Mouse (Mus musculus) gastrocnemius, postnatal 14 days (tissue): ENCODE results near the gene Aplp1. TPM values are rescaled to one million over a fixed set of nuclear protein-coding genes. Genes with fewer than 3 reads are reported as not detected.

Experiments
- DNase-seq: peaks from one replicate; pipeline ENCODE4 v3.0.0; 2021; ENCODE audit warnings: mixed read lengths
- intact Hi-C: fragments of 180-260 bp; cut with DNase I; formaldehyde crosslinking; loops from one replicate; pipeline ENCODE4 v1.15.1; 2025; ENCODE audit warnings: low total_unique reads
- total RNA-seq, 2 experiments: library from RNA; stranded (reverse); gene quantifications; 2 replicates each; pipeline ENCODE4 v1.2.3; 2021

Gene Aplp1
- total RNA-seq, 2 experiments from 2014 or later: 1.9 to 2.3 TPM

GRCm38 (mm10) chr7:30419561-30420499, 25.5 kb downstream of the Aplp1 start, which contains the start of gene Hcst:
TSS of gene Hcst (minus strand) at chr7:30419854.
- intact Hi-C loops: no loop called here
- no peak for DNase-seq

- intact Hi-C loops: no loop called here
- no peak for DNase-seq
Observed at GRCm38 (mm10) chr7:30417856-30418255, 27.5 kb downstream of the Aplp1 start.

GRCm38 (mm10) chr7:30413596-30413995, 31.7 kb downstream of the Aplp1 start, which contains the start of gene Tyrobp:
TSS of gene Tyrobp (plus strand) at chr7:30413760.
- DNase-seq: no peak
- intact Hi-C loops: no loop called here

GRCm38 (mm10) chr7:30412735-30413147, 32.6 kb downstream of the Aplp1 start:
- DNase-seq: no peak
- intact Hi-C loops: no loop called here

- intact Hi-C loops: no loop called here
- no peak for DNase-seq
Observed at GRCm38 (mm10) chr7:30411023-30411422, 34.3 kb downstream of the Aplp1 start.

GRCm38 (mm10) chr7:30409789-30410188, 35.5 kb downstream of the Aplp1 start:
- intact Hi-C loops: no loop called here

GRCm38 (mm10) chr7:30408639-30409038, 36.7 kb downstream of the Aplp1 start:
- intact Hi-C loops: no loop called here

More at GRCm38 (mm10) chr7:30409789-30410188, 35.5 kb downstream of the Aplp1 start:
- no peak for DNase-seq

GRCm38 (mm10) chr7:30402343-30402742, 43.0 kb downstream of the Aplp1 start:
- intact Hi-C loops: no loop called here
- DNase-seq: no peak

More at GRCm38 (mm10) chr7:30408639-30409038, 36.7 kb downstream of the Aplp1 start:
- DNase-seq: no peak

- intact Hi-C loops: no loop called here
- DNase-seq: no peak
Observed at GRCm38 (mm10) chr7:30399671-30400070, 45.7 kb downstream of the Aplp1 start.

- intact Hi-C loops: no loop called here
- no peak for DNase-seq
Observed at GRCm38 (mm10) chr7:30394871-30395270, 50.5 kb downstream of the Aplp1 start.

GRCm38 (mm10) chr7:30394379-30394778, 51.0 kb downstream of the Aplp1 start:
- intact Hi-C loops: no loop called here
- DNase-seq: no peak

- DNase-seq: no peak
- intact Hi-C loops: no loop called here
Observed at GRCm38 (mm10) chr7:30393631-30394030, 51.7 kb downstream of the Aplp1 start.

GRCm38 (mm10) chr7:30392746-30393520, 52.4 kb downstream of the Aplp1 start:
- DNase-seq: no peak
- intact Hi-C loops: no loop called here

Other genes with a start within 250 kb of the Aplp1 start
- gene Capns1, start 246.7 kb downstream of the Aplp1 start, total RNA-seq: 100 to 1,000 TPM; 275 to 320 TPM
- gene Polr2i, start 213.6 kb downstream of the Aplp1 start, total RNA-seq: 10 to 100 TPM; 56.0 to 61.2 TPM
- gene Tbcb, start 213.3 kb downstream of the Aplp1 start, total RNA-seq: 10 to 100 TPM; 26.8 to 37.2 TPM
- gene Ovol3, start 209.8 kb downstream of the Aplp1 start, total RNA-seq: under 1 TPM in 1 of 2 experiments, not detected in 1; 0.33 TPM
- gene Thap8, start 165.4 kb downstream of the Aplp1 start, total RNA-seq: under 1 TPM; 0.16 to 0.29 TPM
- gene Wdr62, start 165.1 kb downstream of the Aplp1 start, total RNA-seq: 1 to 10 TPM; 2.9 to 3.1 TPM
- 10 to 100 TPM; 18.2 to 20.9 TPM for gene Clip3, start 153.8 kb downstream of the Aplp1 start, total RNA-seq
- 10 to 100 TPM; 16.0 to 17.4 TPM for gene Alkbh6, start 136.8 kb downstream of the Aplp1 start, total RNA-seq
- gene Syne4, start 130.7 kb downstream of the Aplp1 start, total RNA-seq: 1 to 10 TPM; 1.0 to 1.1 TPM
- gene E130208F15Rik, start 123.8 kb downstream of the Aplp1 start, total RNA-seq: under 1 TPM; 0.51 to 0.78 TPM
- 10 to 100 TPM in 1 of 2 experiments, 1 to 10 TPM in 1; 7.8 to 10.6 TPM for gene Sdhaf1, start 121.6 kb downstream of the Aplp1 start, total RNA-seq
- 1 to 10 TPM; 1.5 to 1.8 TPM for gene Lrfn3, start 82.8 kb downstream of the Aplp1 start, total RNA-seq
- gene Tyrobp, start 31.8 kb downstream of the Aplp1 start, total RNA-seq: 10 to 100 TPM in 1 of 2 experiments, 1 to 10 TPM in 1; 7.8 to 10.4 TPM
- gene Hcst, start 25.7 kb downstream of the Aplp1 start, total RNA-seq: under 1 TPM in 1 of 2 experiments, not detected in 1; 0.94 TPM
- under 1 TPM; 0.21 to 0.33 TPM for gene Nfkbid, start 23.8 kb downstream of the Aplp1 start, total RNA-seq
- not detected for gene Kirrel2, start 12.2 kb upstream of the Aplp1 start, total RNA-seq
- not detected for gene Nphs1, start 12.8 kb upstream of the Aplp1 start, total RNA-seq
- not detected for gene Prodh2, start 48.1 kb upstream of the Aplp1 start, total RNA-seq
- 1 to 10 TPM in 1 of 2 experiments, under 1 TPM in 1; 0.98 to 2.4 TPM for gene Arhgap33, start 89.5 kb upstream of the Aplp1 start, total RNA-seq
- gene Hspb6, start 106.6 kb upstream of the Aplp1 start, total RNA-seq: 100 to 1,000 TPM; 455 to 476 TPM
- 1 to 10 TPM; 3.9 to 4.8 TPM for gene Proser3, start 106.8 kb upstream of the Aplp1 start, total RNA-seq
- gene Lin37, start 114.3 kb upstream of the Aplp1 start, total RNA-seq: 1 to 10 TPM; 8.4 to 9.1 TPM
- gene U2af1l4, start 117.8 kb upstream of the Aplp1 start, total RNA-seq: 10 to 100 TPM; 49.6 to 50.1 TPM
- gene Gm49396, start 117.8 kb upstream of the Aplp1 start, total RNA-seq: 1 to 10 TPM in 1 of 2 experiments, under 1 TPM in 1; 0.74 to 1.7 TPM
- gene Psenen, start 118.1 kb upstream of the Aplp1 start, total RNA-seq: 10 to 100 TPM; 83.4 to 92.7 TPM
- under 1 TPM; 0.60 to 0.88 TPM for gene Igflr1, start 119.9 kb upstream of the Aplp1 start, total RNA-seq
- gene Kmt2b, start 143.2 kb upstream of the Aplp1 start, total RNA-seq: 10 to 100 TPM; 14.1 to 15.2 TPM
- gene Zbtb32, start 153.4 kb upstream of the Aplp1 start, total RNA-seq: not detected
- under 1 TPM; 0.14 to 0.16 TPM for gene Upk1a, start 167.3 kb upstream of the Aplp1 start, total RNA-seq
- gene Cox6b1, start 180.6 kb upstream of the Aplp1 start, total RNA-seq: 1,000 to 10,000 TPM; 1,322 to 1,882 TPM
- not detected for gene Etv2, start 190.3 kb upstream of the Aplp1 start, total RNA-seq
- gene Rbm42, start 204.8 kb upstream of the Aplp1 start, total RNA-seq: 10 to 100 TPM; 35.4 to 37.3 TPM
- gene Haus5, start 219.5 kb upstream of the Aplp1 start, total RNA-seq: 1 to 10 TPM; 2.8 to 2.9 TPM
- 1 to 10 TPM; 2.3 to 2.6 TPM for gene Pmis2, start 226.1 kb upstream of the Aplp1 start, total RNA-seq